Mouse (Mus musculus) cortical plate, adult 2 months (tissue): ENCODE measurements at regions not wholly inside any gene's neighbourhood (a gene's known extent, or its start where the extent isn't known, plus 50 kb on each side); places are given as distances from the start of the nearest gene placed in this dataset.
A peak's percentile ranks its signal among the peaks of the same experiment; 100 is the strongest.

Source experiments
- H3K27ac ChIP-seq: fragments of 200-500 bp; 2 replicates; pipeline ENCODE4 v1.5.1; 2012; ENCODE audit warnings: low read length, control low read depth, inconsistent platforms; ENCODE audit not compliant: insufficient read depth
- H3K4me1 ChIP-seq: fragments of 200-500 bp; 2 replicates; pipeline ENCODE4 v1.6.1; 2011; ENCODE audit warnings: low read length; ENCODE audit not compliant: control insufficient read depth, insufficient read depth
- H3K4me3 ChIP-seq: fragments of 200-500 bp; 2 replicates; pipeline ENCODE4 v1.5.1; 2011; ENCODE audit warnings: mild to moderate bottlenecking, low read length, control low read depth; ENCODE audit not compliant: insufficient read depth
- CTCF ChIP-seq: fragments of 200-500 bp; IDR thresholded peaks from 2 replicates; pipeline ENCODE4 v1.5.1; 2011; ENCODE audit warnings: mild to moderate bottlenecking, control low read depth, low read length; ENCODE audit not compliant: insufficient read depth; ENCODE audit errors: extremely low read depth
- POLR2A ChIP-seq: fragments of 200-500 bp; IDR thresholded peaks from 2 replicates; pipeline ENCODE4 v1.6.1; 2011; ENCODE audit warnings: mild to moderate bottlenecking, low read length, control low read depth; ENCODE audit not compliant: insufficient read depth; ENCODE audit errors: extremely low read depth

DNA sequence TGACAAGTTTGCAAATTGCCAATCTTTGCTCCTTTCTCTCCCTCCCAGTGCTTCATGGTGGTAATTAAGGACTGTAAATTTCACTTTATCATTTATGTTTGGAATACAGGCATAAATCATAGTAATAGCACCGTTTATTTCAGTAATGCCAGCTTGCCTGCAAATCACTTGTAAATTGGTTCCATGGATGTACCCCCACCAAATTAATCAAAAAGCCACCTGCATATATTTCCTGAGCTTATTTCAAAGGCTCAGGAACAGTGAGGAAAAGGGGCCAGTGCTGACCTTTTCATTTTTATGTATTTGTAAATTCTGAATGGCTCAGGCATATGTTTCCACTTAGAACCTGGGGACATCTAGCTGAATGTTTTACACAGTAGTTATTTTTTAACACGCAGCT lies 115.0 kb downstream of the D3Ertd751e start:
- no peak overlapping the region for H3K27ac ChIP-seq
- no peaks in the 10 kb centered on the region for H3K4me1 ChIP-seq
- no peak for TF ChIP-seq POLR2A
- no peak for TF ChIP-seq CTCF
- H3K4me3 ChIP-seq, result no peak overlapping the region

DNA sequence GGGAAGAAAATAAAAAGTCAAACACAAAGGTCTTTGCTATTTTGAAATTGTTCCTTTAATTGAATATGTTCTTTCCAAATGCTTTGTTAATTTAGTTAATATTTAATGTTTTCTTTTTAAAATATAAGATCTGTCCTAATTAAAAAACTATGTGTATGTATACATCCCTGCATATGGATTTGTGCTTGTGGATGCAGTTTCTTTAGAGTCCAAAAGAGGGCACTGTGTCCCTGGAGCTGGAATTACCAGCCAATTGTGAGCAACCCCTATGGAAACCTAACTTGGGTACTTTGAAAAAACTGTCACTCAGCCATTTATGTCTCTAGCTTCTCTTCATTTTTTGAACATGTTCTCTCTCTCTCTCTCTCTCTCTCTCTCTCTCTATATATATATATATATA lies 120.3 kb downstream of the D3Ertd751e start:
- H3K4me1 ChIP-seq, result no peaks in the 10 kb centered on the region
- no peak overlapping the region for H3K27ac ChIP-seq
- no peak for TF ChIP-seq POLR2A
- no peak for TF ChIP-seq CTCF
- H3K4me3 ChIP-seq, result no peak overlapping the region

DNA sequence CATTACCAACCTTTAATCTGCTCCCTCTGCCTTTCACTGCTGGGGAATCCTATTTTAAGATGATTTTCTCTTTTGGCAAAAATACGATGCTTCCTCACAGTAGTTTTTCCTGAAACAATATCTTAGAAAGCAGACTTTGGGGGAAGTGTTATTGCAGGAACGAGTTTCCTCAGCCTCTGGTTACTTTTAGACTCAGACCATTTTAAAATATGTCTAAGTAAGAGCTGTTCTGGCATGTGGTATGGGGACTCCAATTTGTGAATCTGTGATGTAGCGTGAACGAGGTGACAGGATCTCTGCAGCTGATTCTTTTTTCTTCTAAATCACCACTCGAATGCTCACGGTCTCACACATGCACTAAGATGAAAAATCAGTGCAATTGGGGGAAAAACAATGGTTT lies 166.5 kb downstream of the D3Ertd751e start:
- no peak for TF ChIP-seq POLR2A
- no peak for TF ChIP-seq CTCF
- H3K27ac ChIP-seq, result no peak overlapping the region
- H3K4me1 ChIP-seq, result no peaks in the 10 kb centered on the region
- no peak overlapping the region for H3K4me3 ChIP-seq

DNA sequence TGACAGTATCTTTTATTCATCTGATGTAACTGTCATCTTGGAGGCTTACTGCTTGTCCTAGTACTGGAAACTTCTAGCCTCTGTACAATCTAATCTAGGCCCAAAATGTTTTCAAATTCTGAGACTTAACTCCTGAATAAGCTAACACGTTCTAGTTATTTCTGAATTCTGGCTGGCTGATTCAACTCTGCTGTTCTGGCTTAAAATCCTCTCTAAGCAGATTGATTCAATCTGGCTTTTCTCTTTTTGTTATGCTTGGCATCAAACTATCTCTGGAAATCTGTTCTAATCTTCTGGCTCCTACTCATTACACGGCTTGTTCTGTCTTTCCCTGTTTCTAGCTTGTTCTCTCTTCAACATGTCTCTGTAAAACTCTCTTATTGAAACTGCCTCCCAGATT lies 170.8 kb downstream of the D3Ertd751e start:
- TF ChIP-seq CTCF (no peak), POLR2A (no peak)
- Histone ChIP-seq H3K4me3 (no peak overlapping the region), H3K27ac (no peak overlapping the region), H3K4me1 (no peaks in the 10 kb centered on the region)

DNA sequence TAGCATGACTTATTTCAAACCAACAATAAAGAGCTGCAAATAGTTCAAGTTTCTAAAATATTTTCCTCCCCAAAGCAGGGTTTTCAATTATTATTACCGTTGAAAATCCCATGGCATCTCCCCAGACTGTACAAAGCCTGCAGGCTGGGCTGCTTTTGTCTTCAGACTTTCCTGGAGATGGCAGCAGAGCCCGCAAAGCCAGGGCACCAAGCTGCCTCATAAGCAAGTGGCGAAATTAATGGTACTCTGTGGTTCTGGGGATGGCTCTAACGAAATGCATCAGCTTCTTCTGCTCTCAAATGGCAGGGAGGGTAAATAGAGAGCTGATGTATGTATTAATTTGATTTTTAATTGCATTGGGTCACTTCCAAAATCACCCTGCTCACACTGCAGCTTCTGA lies 197.4 kb downstream of the D3Ertd751e start:
- peak; percentile 56 for TF ChIP-seq CTCF
- no peak for TF ChIP-seq POLR2A
- H3K4me3 ChIP-seq, result no peak overlapping the region
- H3K27ac ChIP-seq, result no peak overlapping the region
- H3K4me1 ChIP-seq, result no peaks in the 10 kb centered on the region

DNA sequence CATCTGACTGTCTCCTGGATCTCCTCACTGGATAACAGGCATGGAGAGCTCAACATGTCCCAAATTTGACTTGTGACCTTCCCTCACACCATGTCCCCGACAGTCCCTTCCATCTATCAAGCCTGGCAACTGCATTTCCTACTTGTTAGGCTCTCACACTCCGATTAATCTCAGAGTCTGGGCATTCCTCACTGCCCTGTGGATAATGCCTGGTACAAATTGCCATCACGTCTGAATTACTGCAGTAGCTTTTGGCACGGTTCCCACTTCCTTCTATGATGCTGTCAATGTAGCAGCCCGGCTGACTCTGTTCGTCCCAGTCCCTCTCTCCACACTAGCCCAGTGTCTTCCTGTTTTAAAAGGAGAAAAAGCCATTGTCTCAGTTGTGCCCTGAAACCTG lies 200.6 kb downstream of the D3Ertd751e start:
- Histone ChIP-seq H3K4me3 (no peak overlapping the region), H3K27ac (no peak overlapping the region), H3K4me1 (no peaks in the 10 kb centered on the region)
- TF ChIP-seq CTCF (no peak), POLR2A (no peak)

DNA sequence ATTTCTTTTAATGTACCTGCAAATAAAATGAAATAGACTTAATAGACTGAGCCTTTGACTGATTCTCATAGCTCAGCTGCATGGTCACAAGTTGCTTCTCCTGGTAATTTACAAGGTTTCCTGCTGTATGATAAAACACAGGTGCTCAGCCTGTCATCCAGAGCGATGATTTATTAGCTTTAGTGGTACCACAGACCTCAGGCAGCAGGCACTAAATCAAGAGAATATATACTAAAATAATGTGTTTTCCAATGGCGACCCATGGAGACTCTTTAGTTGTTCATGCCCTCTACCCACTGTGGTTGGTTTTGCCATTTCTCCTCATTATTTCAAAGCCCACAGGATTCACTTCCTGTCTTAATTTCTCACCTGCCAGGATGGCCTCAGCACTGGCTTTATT lies 207.0 kb downstream of the D3Ertd751e start:
- TF ChIP-seq CTCF (no peak), POLR2A (no peak)
- Histone ChIP-seq H3K4me3 (no peak overlapping the region), H3K4me1 (no peaks in the 10 kb centered on the region), H3K27ac (no peak overlapping the region)

DNA sequence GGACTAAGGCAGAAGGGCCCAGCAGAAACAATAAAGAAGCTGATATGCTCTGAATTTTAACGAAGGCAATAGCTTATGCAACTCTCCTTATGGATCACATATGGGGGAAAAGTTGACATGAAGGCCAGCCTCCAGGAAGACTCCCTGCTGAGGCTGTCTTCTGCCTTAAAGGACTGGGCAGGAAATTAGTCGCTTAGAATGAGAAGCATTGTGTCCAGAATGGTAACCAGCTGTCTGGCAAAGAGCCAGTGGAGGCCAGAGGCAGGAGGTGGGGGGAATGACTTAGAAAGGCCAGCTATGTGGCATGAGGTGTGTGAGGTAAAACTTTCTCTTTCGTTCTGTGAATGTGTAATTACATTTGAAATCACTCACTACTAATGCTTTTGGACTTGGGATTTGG lies 215.0 kb downstream of the D3Ertd751e start:
- Histone ChIP-seq H3K4me3 (no peak overlapping the region), H3K4me1 (no peaks in the 10 kb centered on the region), H3K27ac (no peak overlapping the region)
- TF ChIP-seq CTCF, result no peak

DNA sequence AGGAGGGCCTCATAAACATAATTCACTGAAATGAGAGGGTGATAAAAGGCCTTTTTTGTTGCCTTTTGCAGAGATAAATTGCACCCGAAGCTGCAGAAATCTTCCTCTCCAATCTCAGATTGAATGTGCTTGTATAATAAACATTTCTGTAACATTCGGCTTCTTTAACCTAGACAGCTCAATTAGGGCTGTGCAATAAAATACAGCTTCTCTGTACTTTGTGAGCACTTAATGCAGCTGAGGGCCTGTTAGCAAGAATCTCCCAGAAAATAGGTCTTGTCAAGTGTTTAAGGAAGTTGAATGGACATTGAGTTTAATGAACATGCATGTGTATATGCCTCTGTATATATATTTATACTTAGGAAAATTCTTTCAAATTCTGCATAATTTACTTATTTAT lies 217.8 kb downstream of the D3Ertd751e start:
- no peak overlapping the region for H3K27ac ChIP-seq
- H3K4me3 ChIP-seq, result no peak overlapping the region
- TF ChIP-seq POLR2A, result no peak
- TF ChIP-seq CTCF, result no peak
- no peaks in the 10 kb centered on the region for H3K4me1 ChIP-seq

DNA sequence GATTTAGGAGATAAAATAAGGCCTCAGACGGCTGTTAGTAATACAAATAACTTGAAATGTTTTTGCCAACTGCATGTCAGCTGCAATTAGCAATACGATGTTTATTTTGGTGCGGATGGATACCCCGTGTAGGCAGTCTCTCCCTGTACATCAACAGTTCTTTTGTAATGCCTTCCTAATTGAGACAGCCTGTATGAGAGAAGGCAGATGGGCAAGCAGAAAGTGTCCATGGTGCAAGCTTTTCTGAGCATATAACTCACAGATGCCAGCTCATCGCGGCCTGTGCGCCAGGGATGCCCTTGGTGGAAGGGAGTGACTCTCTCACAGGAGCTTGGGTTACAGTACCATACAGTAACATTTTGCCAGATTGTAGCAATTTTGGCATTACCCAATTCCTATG lies 220.5 kb downstream of the D3Ertd751e start:
- Histone ChIP-seq H3K4me3 (no peak overlapping the region), H3K4me1 (no peaks in the 10 kb centered on the region), H3K27ac (no peak overlapping the region)
- no peak for TF ChIP-seq CTCF
- TF ChIP-seq POLR2A, result no peak

DNA sequence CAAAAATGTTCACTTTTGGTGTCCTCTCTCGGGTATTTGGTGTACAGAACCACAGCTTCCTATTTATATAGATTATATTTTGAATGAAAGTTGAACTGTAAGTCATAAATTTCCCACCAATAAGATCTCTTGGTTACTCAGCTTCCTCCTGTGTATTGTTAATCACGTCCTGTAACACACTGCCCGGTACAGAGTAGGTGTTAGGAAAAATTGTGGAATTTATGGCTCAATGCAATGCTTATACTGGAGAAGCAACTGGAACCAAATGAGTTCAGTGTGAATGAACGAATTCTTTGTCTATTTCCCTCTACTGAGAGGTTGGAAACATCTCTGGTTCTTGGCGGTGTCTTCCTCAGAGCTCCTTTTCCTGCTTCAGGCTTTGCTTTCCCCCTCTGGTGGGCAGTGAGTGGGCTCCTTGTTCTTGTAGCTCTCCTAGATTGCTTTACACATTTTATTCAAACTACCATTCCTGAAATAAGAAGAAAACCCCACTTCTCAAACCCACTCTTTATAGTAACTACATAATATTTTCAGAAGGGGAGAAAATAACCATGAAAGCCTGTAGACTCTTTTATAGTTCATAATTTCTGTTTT lies 264.4 kb downstream of the D3Ertd751e start:
- no peak for TF ChIP-seq CTCF
- no peak for TF ChIP-seq POLR2A
- no peaks in the 10 kb centered on the region for H3K4me1 ChIP-seq
- H3K27ac ChIP-seq, result no peak overlapping the region
- H3K4me3 ChIP-seq, result no peak overlapping the region
